Mouse (Mus musculus) hindbrain, embryonic 14.5 days (tissue): ENCODE results near the gene Gm12394. TPM values are rescaled to one million over a fixed set of nuclear protein-coding genes. Genes with fewer than 3 reads are reported as not detected.

Source experiments
- ATAC-seq: fragments of 200-750 bp; cut with Nextera tagmentation; 2 replicates; pipeline ENCODE4 v1.8.0; 2017; ENCODE audit warnings: moderate number of reproducible peaks, mild to moderate bottlenecking, moderate TSS enrichment, moderate library complexity; ENCODE audit not compliant: low FRiP score
- DNase-seq: peaks from one replicate; pipeline ENCODE4 v3.0.0-alpha.2; 2015; ENCODE audit warnings: low spot score
- H3K27ac ChIP-seq: fragments of 300-500 bp; sonication (generic); 2 replicates; pipeline ENCODE4 v1.5.1; 2014; ENCODE audit warnings: mild to moderate bottlenecking, moderate library complexity
- H3K27me3 ChIP-seq: fragments of 300-500 bp; sonication (generic); 2 replicates; pipeline ENCODE4 v1.6.1; 2014; ENCODE audit warnings: mild to moderate bottlenecking, low read length, mixed read lengths; ENCODE audit not compliant: control insufficient read depth, insufficient read depth
- H3K36me3 ChIP-seq: fragments of 300-500 bp; sonication (generic); replicated peaks from 2 replicates; pipeline ENCODE4 v1.6.1; 2014; ENCODE audit not compliant: control insufficient read depth, insufficient read depth
- H3K4me1 ChIP-seq: fragments of 300-500 bp; sonication (generic); replicated peaks from 2 replicates; pipeline ENCODE4 v1.6.1; 2014; ENCODE audit warnings: antibody characterized with exemption, low read length, mixed read lengths; ENCODE audit not compliant: control insufficient read depth, insufficient read depth
- H3K4me2 ChIP-seq: fragments of 300-500 bp; sonication (generic); replicated peaks from 2 replicates; pipeline ENCODE4 v1.6.1; 2014; ENCODE audit warnings: mild to moderate bottlenecking, moderate library complexity
- H3K4me3 ChIP-seq: fragments of 300-500 bp; sonication (generic); replicated peaks from 2 replicates; pipeline ENCODE4 v1.5.1; 2014; ENCODE audit warnings: mild to moderate bottlenecking, low read length
- H3K9ac ChIP-seq: fragments of 300-500 bp; sonication (generic); 2 replicates; pipeline ENCODE4 v1.6.1; 2014
- H3K9me3 ChIP-seq: fragments of 300-500 bp; sonication (generic); 2 replicates; pipeline ENCODE4 v1.6.1; 2016; ENCODE audit warnings: low read length; ENCODE audit not compliant: control insufficient read depth
- WGBS: fragments of 180-500 bp; shearing (Covaris S2); extraction: QIAGEN DNeasy Blood & Tissue Kit; methylation state at CpG from one replicate; pipeline ENCODE4 v1.1.7; 2014; 5-methylcytosine and 5-hydroxymethylcytosine counted together
- polyA plus RNA-seq: library from polyadenylated mRNA; unstranded; fragments of >200 nt; fragmentation: Nextera tagmentation; extraction: Ambion mirVana; gene quantifications from 2 replicates; pipeline ENCODE4 v1.2.1, GENCODE M21; 2014

Gm12394 gene
- polyA plus RNA-seq, 1 experiment from 2014 or later = 0.62 TPM

DNA sequence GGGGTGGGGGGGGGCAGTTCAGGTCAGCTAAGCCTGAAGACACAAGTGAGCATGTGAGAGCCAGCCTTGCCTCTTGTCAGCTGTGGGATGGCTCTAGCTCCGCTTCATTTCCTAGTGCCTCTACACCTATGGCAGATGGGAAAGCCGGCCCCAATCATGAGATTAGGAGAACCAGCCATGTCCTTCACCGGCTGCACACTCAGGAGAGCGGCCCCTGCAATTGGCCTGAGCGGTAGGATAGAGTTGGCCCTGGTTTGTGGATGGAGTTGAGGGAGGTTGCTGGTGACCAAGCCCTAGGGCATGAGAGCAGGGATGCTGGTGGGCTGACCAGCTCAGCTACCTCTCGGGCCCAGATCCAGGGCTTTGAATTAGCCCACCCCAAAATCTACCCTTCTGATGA is 32.2 kb upstream of the Gm12394 start:
- no peak overlapping the region for H3K9ac ChIP-seq
- no peak for DNase-seq
- H3K4me1 ChIP-seq = no peaks in the 10 kb centered on the region
- H3K4me3 ChIP-seq = no peak overlapping the region
- no peak for ATAC-seq
- H3K36me3 ChIP-seq = no peaks in the 10 kb centered on the region
- H3K27ac ChIP-seq = no peak overlapping the region
- H3K4me2 ChIP-seq = no peak overlapping the region
- H3K27me3 ChIP-seq = no peaks in the 10 kb centered on the region
- 94% methylated on average over 6 of the region's 6 CpGs for WGBS
- no peaks in the 10 kb centered on the region for H3K9me3 ChIP-seq

DNA sequence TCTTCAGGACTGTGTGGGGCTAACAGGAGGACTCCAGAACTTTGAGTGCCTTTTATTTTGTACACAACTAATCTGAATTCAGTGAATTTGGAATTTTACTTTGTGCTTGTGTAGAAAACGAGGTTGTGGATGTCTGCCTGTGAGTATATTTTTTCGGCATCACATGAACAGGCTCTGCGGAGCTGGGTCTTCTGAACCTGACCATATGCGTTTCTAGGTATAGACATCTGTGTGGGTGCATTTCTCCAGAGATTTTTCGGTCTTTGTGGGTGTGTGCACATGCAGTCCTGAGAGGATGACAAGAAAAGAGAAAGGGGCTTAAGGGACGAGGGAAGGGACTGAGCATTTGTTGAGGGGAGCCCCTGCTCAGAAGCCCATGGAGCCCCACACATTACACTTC is 30.4 kb upstream of the Gm12394 start:
- Histone ChIP-seq H3K36me3 (no peaks in the 10 kb centered on the region), H3K4me3 (no peak overlapping the region), H3K9ac (no peak overlapping the region), H3K27ac (no peak overlapping the region), H3K4me2 (no peak overlapping the region), H3K9me3 (no peaks in the 10 kb centered on the region), H3K27me3 (no peaks in the 10 kb centered on the region), H3K4me1 (no peaks in the 10 kb centered on the region)
- WGBS = 90% methylated on average over 6 of the region's 6 CpGs
- no peak for DNase-seq
- ATAC-seq = no peak

DNA sequence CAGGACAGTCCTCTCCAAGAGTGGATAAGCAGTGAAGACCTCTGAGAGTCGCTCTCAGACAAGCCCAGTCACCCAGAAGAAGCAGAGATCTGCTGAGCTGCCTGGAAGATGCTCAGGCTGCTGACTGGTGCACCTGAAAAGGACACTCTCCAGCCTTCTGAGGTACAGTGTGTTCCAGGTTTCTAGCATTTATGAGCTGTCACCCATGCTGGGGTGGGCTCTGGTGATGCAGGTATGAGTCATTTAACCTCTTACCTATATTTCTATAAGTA is 24.0 kb upstream of the Gm12394 start:
- no peaks in the 10 kb centered on the region for H3K27me3 ChIP-seq
- H3K4me1 ChIP-seq = no peaks in the 10 kb centered on the region
- no peaks in the 10 kb centered on the region for H3K9me3 ChIP-seq
- H3K4me2 ChIP-seq = no peak overlapping the region
- no peak overlapping the region for H3K4me3 ChIP-seq
- H3K36me3 ChIP-seq = no peaks in the 10 kb centered on the region
- DNase-seq = no peak
- no peak overlapping the region for H3K9ac ChIP-seq
- 63% methylated on average over 1 of the region's 1 CpGs for WGBS
- peak overlapping the region; percentile 54; the same call in 1 of the 2 replicates for H3K27ac ChIP-seq
- no peak for ATAC-seq

DNA sequence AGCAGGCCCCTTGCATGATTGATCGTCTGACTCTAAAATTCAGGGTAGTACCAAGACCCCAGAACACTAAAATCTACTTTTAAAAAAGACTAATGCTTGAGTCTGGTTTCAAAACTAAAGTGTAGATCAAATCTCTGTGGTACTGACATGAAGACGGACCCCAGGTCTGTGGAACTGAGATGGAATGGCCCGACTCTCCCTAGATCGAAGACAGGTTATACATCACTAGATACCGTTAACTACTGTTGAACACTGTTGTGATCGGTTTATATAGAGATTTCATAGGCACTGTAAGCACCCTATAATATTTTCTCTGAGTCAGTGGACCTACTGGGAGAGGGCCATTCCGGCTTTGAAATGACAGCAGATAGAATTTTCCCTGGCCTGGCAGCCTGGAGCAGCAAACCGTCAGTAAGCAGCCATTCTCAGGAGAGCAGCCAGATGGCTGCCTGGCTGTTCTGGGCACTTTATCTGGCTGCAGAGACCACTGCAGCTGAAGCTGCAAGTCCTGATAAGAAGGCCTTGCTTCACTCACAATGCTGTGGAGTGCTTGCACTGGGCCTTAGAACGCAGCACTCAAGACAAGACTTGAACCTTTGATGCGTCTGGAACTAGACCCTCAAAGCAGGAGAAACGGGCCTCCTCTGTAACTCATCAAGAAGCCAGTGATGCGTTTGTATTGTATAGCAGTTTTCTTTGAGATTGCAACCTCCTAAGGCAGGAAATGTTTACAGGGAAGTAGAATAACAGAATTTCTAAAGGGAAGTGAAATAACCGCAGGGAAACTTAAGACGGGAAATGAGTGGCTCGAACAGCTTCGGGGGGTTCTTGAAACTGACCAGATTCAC is 23.5 kb upstream of the Gm12394 start:
- no peaks in the 10 kb centered on the region for H3K36me3 ChIP-seq
- H3K4me1 ChIP-seq = no peaks in the 10 kb centered on the region
- no peaks in the 10 kb centered on the region for H3K27me3 ChIP-seq
- ATAC-seq (no peak), DNase-seq (no peak)
- H3K9ac ChIP-seq = no peak overlapping the region
- H3K9me3 ChIP-seq = no peaks in the 10 kb centered on the region
- WGBS = 74% methylated on average over 16 of the region's 16 CpGs
- no peak overlapping the region for H3K4me3 ChIP-seq
- H3K27ac ChIP-seq = peak overlapping the region; percentile 54
- H3K4me2 ChIP-seq = no peak overlapping the region

DNA sequence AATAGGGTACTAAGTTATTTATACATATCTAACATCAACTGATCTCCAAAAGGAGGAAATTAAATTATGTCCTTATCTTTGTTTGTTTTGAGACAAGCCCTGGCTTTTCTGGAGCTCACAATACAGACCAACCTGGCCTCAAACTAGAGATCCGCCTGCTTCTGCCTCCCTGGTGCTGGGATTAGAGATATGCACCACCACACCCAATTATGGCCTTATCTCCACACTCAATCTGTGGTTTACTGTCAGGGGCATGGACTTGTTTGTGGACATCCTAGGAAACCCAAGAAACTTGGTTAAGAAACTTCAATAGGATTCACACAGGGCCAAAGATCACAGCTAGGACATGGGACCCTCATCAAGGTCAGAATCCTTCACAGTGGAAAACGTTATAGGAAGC is 21.1 kb upstream of the Gm12394 start:
- H3K27me3 ChIP-seq = no peaks in the 10 kb centered on the region
- no peak overlapping the region for H3K4me2 ChIP-seq
- H3K4me3 ChIP-seq = no peak overlapping the region
- ATAC-seq (no peak), DNase-seq (no peak)
- H3K27ac ChIP-seq = no peak overlapping the region
- no peaks in the 10 kb centered on the region for H3K36me3 ChIP-seq
- no peak overlapping the region for H3K9ac ChIP-seq
- no peaks in the 10 kb centered on the region for H3K4me1 ChIP-seq
- no peaks in the 10 kb centered on the region for H3K9me3 ChIP-seq
- WGBS = 87% methylated on average over 2 of the region's 2 CpGs

DNA sequence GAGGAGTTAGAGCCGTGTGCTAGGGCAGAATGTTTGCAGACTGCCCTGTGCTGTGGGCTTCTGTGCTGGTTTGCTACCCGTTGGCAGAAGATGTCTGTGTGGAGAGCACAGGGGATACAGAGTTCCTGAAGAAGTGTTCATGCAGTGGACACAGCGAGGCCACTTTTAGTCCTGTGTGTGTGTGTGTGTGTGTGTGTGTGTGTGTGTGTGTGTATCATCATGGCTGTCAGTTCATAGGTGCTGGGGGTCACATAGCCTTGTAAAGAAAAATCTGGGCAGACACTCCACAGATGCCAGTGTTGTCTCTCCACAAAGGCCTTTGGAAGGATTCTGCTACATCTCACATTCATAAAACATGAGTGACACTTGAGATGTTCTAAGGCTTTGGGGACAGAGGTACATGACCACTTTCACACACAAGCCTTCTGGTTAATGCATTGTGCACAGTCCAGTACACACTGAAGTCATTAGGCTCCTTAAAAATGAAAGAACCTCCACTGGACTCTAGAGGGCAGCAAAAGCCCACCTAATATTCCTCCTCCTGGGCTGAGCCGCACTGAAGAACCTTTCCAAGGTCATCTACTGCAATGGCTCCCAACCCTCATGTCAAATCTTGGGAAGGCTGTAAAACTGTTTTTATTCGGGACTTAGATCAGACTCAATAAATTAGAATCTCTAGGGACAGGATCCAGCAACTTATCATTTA is 20.2 kb upstream of the Gm12394 start:
- Histone ChIP-seq H3K27me3 (no peaks in the 10 kb centered on the region), H3K9me3 (no peaks in the 10 kb centered on the region), H3K4me2 (no peak overlapping the region), H3K27ac (no peak overlapping the region), H3K4me3 (no peak overlapping the region), H3K4me1 (no peaks in the 10 kb centered on the region), H3K9ac (no peak overlapping the region), H3K36me3 (no peaks in the 10 kb centered on the region)
- WGBS = 37% methylated on average over 5 of the region's 5 CpGs
- ATAC-seq = peak; percentile 92
- DNase-seq = peak; percentile 89

DNA sequence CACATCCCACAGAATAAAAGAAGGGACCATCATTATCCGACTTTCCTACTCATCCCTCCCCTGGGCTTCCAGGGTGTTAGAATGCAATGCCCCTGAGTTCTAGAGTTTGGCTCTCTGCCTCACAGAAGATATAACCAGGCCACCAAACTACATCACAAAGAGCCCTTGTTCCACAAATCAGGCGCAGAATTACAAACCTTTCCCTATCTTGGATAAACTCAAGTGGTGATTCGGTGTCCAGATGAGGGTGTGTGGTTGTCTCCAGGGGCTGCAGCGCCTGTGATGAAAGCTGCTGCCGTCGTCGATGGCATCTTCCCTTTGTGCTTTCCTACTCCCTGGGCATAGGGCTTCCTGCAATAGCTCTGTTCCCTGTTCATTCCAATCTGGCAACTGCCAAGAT is 17.6 kb upstream of the Gm12394 start, which contains the start of gene Fam205c:
TSS of gene Fam205c (minus strand) at position 101 of the 400 bp plus-strand sequence.
- ATAC-seq = no peak
- WGBS = 85% methylated on average over 7 of the region's 7 CpGs
- no peaks in the 10 kb centered on the region for H3K9me3 ChIP-seq

DNA sequence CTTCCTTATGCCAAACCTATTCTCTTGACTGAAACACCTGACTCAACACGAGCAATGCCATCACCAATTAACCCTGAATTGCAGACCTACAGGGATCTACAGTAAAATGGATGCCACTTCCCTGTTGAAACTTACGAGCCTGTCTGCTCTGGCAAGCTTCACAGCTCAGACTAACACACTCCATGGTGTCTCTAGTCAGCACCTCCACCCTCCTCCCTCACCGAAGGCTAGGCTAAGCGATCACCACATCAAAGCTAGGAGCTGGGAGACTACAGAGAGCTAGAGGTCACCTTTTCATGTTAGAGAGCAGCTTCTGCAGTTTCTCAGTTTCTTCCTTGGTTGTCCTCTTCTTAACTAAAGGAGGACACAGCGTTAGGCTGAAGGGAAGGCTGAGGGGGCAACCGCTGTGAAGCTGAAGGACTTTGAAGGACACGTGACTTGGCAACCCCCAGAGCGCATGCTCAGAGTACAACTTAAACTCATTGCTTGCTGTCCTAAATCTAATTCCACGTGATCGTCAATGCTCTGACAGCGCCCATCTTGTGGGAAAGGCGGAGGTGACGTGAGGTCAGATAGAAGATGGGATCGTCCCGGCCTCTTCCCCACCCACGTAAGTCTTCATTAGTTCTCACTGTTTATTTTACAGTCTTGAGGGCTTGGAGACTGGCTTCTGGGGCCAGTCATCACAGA is 16.3 kb upstream of the Gm12394 start:
- Histone ChIP-seq H3K4me2 (no peak overlapping the region), H3K27ac (no peak overlapping the region), H3K4me1 (no peaks in the 10 kb centered on the region), H3K4me3 (no peak overlapping the region), H3K9ac (no peak overlapping the region), H3K27me3 (no peaks in the 10 kb centered on the region), H3K36me3 (no peaks in the 10 kb centered on the region), H3K9me3 (no peaks in the 10 kb centered on the region)
- DNase-seq = no peak
- no peak for ATAC-seq
- WGBS = 87% methylated on average over 16 of the region's 16 CpGs

More for the DNA sequence above, 17.6 kb upstream of the Gm12394 start, which contains the start of gene Fam205c:
- H3K4me3 ChIP-seq = no peak within 1 kb of the TSS
- H3K27ac ChIP-seq = no peak within 1 kb of the TSS
- DNase-seq = no peak
- no peak within 1 kb of the TSS for H3K9ac ChIP-seq
- H3K4me1 ChIP-seq = no peaks in the 10 kb centered on the region
- H3K36me3 ChIP-seq = no peaks in the 10 kb centered on the region
- no peak within 1 kb of the TSS for H3K4me2 ChIP-seq
- no peaks in the 10 kb centered on the region for H3K27me3 ChIP-seq

DNA sequence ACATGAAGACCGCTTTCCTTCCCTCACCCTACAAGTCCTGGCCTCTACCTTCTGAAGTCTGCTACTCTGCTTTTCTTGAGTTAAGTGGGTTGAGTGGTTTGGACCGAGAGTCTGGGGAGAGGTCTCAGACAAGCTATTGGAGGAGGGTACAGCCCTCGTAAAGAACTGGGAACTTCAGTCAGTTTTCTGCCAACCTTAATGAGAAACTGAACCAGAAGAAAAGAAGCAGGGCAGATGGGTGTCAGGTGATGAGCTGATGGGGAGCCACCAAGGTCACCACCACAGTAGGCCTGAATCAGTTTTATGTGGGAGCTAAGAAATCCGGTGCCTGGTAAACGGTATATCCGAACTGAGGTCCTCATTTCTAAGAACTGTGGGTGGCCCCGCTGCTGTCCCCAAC is 15.6 kb upstream of the Gm12394 start:
- Histone ChIP-seq H3K27me3 (no peaks in the 10 kb centered on the region), H3K4me2 (no peak overlapping the region), H3K4me1 (no peaks in the 10 kb centered on the region), H3K9ac (no peak overlapping the region), H3K4me3 (no peak overlapping the region), H3K9me3 (no peaks in the 10 kb centered on the region), H3K27ac (no peak overlapping the region), H3K36me3 (no peaks in the 10 kb centered on the region)
- WGBS = 92% methylated on average over 7 of the region's 7 CpGs
- ATAC-seq = no peak
- DNase-seq = no peak
